Mouse (Mus musculus): Measurements from ENCODE around the gene Col4a2. TPM values are rescaled to one million over a fixed set of nuclear protein-coding genes. Genes with fewer than 3 reads are reported as not detected.

The Col4a2 gene
- polyA plus RNA-seq, 1 experiment from 2014 or later: 47.2 TPM

GRCm38 (mm10) chr8:11443611-11444010, 131.0 kb downstream of the Col4a2 start:
- TF ChIP-seq EP300 (optimal IDR thresholded peaks at IDR 0.05) (no peak), CTCF (IDR thresholded peaks at IDR 0.05; ENCODE audit: low read depth) (no peak)
- Histone ChIP-seq H3K27me3 (ENCODE audit: control insufficient read depth, insufficient read depth, low read length) (no peaks in the 10 kb centered on the region), H3K27ac (replicated peaks) (no peak overlapping the region), H3K4me3 (ENCODE audit: low read depth, low read length) (no peak overlapping the region), H3K9me3 (ENCODE audit: control insufficient read depth, low read length) (no peaks in the 10 kb centered on the region), H3K4me1 (replicated peaks; ENCODE audit: control insufficient read depth, insufficient read depth) (no peaks in the 10 kb centered on the region), H3K9ac (ENCODE audit: low read length) (no peak overlapping the region), H3K36me3 (ENCODE audit: control insufficient read depth, insufficient read depth, low read length) (peaks cover 10% of the 10 kb centered on the region), H3K4me2 (replicated peaks; ENCODE audit: low read depth) (no peak overlapping the region)
- no peak for ATAC-seq (ENCODE audit: low FRiP score, low TSS enrichment)
- no peak for DNase-seq (ENCODE audit: low spot score)
- 86% methylated on average over 9 of the region's 9 CpGs for WGBS

- peaks cover 6% of the 10 kb centered on the region for H3K36me3 ChIP-seq (ENCODE audit: control insufficient read depth, insufficient read depth, low read length)
Measured at GRCm38 (mm10) chr8:11444216-11444615, 131.6 kb downstream of the Col4a2 start.

GRCm38 (mm10) chr8:11445790-11446189, 133.2 kb downstream of the Col4a2 start:
- Histone ChIP-seq H3K9me3 (ENCODE audit: control insufficient read depth, low read length) (no peaks in the 10 kb centered on the region), H3K4me1 (replicated peaks; ENCODE audit: control insufficient read depth, insufficient read depth) (no peaks in the 10 kb centered on the region), H3K4me3 (ENCODE audit: low read depth, low read length) (no peak overlapping the region), H3K4me2 (replicated peaks; ENCODE audit: low read depth) (no peak overlapping the region), H3K27ac (replicated peaks) (no peak overlapping the region), H3K27me3 (ENCODE audit: control insufficient read depth, insufficient read depth, low read length) (no peaks in the 10 kb centered on the region), H3K9ac (ENCODE audit: low read length) (no peak overlapping the region), H3K36me3 (ENCODE audit: control insufficient read depth, insufficient read depth, low read length) (peaks cover 5% of the 10 kb centered on the region)
- no peak for ATAC-seq (ENCODE audit: low FRiP score, low TSS enrichment)
- WGBS: 94% methylated on average over 13 of the region's 13 CpGs
- TF ChIP-seq CTCF (IDR thresholded peaks at IDR 0.05; ENCODE audit: low read depth) (no peak), EP300 (optimal IDR thresholded peaks at IDR 0.05) (no peak)
- DNase-seq (ENCODE audit: low spot score): no peak

More at GRCm38 (mm10) chr8:11444216-11444615, 131.6 kb downstream of the Col4a2 start:
- Histone ChIP-seq H3K27me3 (ENCODE audit: control insufficient read depth, insufficient read depth, low read length) (no peaks in the 10 kb centered on the region), H3K9me3 (ENCODE audit: control insufficient read depth, low read length) (no peaks in the 10 kb centered on the region), H3K27ac (replicated peaks) (no peak overlapping the region), H3K9ac (ENCODE audit: low read length) (no peak overlapping the region), H3K4me3 (ENCODE audit: low read depth, low read length) (no peak overlapping the region), H3K4me1 (replicated peaks; ENCODE audit: control insufficient read depth, insufficient read depth) (no peaks in the 10 kb centered on the region), H3K4me2 (replicated peaks; ENCODE audit: low read depth) (no peak overlapping the region)
- WGBS: 82% methylated on average over 7 of the region's 7 CpGs
- ATAC-seq (ENCODE audit: low FRiP score, low TSS enrichment): no peak
- TF ChIP-seq CTCF (IDR thresholded peaks at IDR 0.05; ENCODE audit: low read depth): no peak
- no peak for TF ChIP-seq EP300 (optimal IDR thresholded peaks at IDR 0.05)
- no peak for DNase-seq (ENCODE audit: low spot score)

DNA sequence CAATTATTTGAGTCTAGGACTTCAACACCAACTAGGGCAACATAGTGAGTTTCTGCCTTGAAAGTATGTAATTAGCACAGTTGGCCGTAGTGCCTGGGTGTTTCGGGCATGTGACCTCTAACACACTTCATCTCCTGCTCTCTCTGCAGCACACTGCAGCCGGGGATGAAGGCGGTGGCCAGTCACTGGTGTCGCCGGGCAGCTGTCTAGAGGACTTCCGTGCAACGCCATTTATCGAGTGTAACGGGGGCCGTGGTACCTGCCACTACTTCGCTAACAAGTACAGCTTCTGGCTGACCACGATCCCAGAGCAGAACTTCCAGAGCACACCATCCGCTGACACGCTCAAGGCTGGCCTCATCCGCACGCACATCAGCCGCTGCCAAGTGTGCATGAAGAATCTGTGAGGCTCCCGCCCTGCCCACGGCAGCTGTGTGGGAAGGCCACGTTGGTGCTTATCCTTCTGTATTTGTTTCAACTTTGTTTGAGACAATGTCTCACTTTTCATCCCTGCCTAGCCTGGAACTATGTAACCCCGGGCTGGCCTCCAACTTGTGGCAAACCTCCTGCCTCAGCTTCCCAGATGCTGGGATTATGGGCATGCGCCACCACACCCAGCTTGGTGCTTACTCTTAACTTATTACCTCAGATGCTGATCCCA, 135.4 kb downstream of the Col4a2 start:
- H3K4me2 ChIP-seq (replicated peaks; ENCODE audit: low read depth): no peak overlapping the region
- no peak overlapping the region for H3K9ac ChIP-seq (ENCODE audit: low read length)
- no peaks in the 10 kb centered on the region for H3K27me3 ChIP-seq (ENCODE audit: control insufficient read depth, insufficient read depth, low read length)
- ATAC-seq (ENCODE audit: low FRiP score, low TSS enrichment) (no peak), DNase-seq (ENCODE audit: low spot score) (no peak)
- 91% methylated on average over 23 of the region's 23 CpGs for WGBS
- H3K9me3 ChIP-seq (ENCODE audit: control insufficient read depth, low read length): no peaks in the 10 kb centered on the region
- H3K27ac ChIP-seq (replicated peaks): no peak overlapping the region
- TF ChIP-seq EP300 (optimal IDR thresholded peaks at IDR 0.05) (no peak), CTCF (IDR thresholded peaks at IDR 0.05; ENCODE audit: low read depth) (no peak)
- H3K4me3 ChIP-seq (ENCODE audit: low read depth, low read length): no peak overlapping the region
- no peaks in the 10 kb centered on the region for H3K4me1 ChIP-seq (replicated peaks; ENCODE audit: control insufficient read depth, insufficient read depth)
- H3K36me3 ChIP-seq (ENCODE audit: control insufficient read depth, insufficient read depth, low read length): peaks cover 2% of the 10 kb centered on the region; the same call in 1 of the 2 replicates

GRCm38 (mm10) chr8:11450184-11451113, 137.8 kb downstream of the Col4a2 start:
- DNase-seq (ENCODE audit: low spot score): peak; percentile 29
- no peaks in the 10 kb centered on the region for H3K9me3 ChIP-seq (ENCODE audit: control insufficient read depth, low read length)
- H3K9ac ChIP-seq (ENCODE audit: low read length): no peak overlapping the region
- no peaks in the 10 kb centered on the region for H3K4me1 ChIP-seq (replicated peaks; ENCODE audit: control insufficient read depth, insufficient read depth)
- H3K4me2 ChIP-seq (replicated peaks; ENCODE audit: low read depth): no peak overlapping the region
- WGBS: 26% methylated on average over 8 of the region's 8 CpGs
- 0 out of 2 replicates have a peak overlapping the region, but pooled peaks have one; percentile 40 for H3K27ac ChIP-seq (replicated peaks)
- H3K36me3 ChIP-seq (ENCODE audit: control insufficient read depth, insufficient read depth, low read length): no peaks in the 10 kb centered on the region
- H3K4me3 ChIP-seq (ENCODE audit: low read depth, low read length): no peak overlapping the region
- TF ChIP-seq CTCF (IDR thresholded peaks at IDR 0.05; ENCODE audit: low read depth): peak; percentile 85
- no peak for TF ChIP-seq EP300 (optimal IDR thresholded peaks at IDR 0.05)
- ATAC-seq (ENCODE audit: low FRiP score, low TSS enrichment): 0 out of 2 replicates have a peak, but pooled peaks have one; percentile 58
- H3K27me3 ChIP-seq (ENCODE audit: control insufficient read depth, insufficient read depth, low read length): no peaks in the 10 kb centered on the region
